Mouse (Mus musculus): ENCODE results near the gene Trim28. TPM values are rescaled to one million over a fixed set of nuclear protein-coding genes. Genes with fewer than 3 reads are reported as not detected.

Trim28 gene
- polyA plus RNA-seq, 1 experiment from 2014 or later: 396 TPM

- under 1% methylated on average over 81 of the region's 95 CpGs for WGBS
- H3K4me1 ChIP-seq: peaks cover 33% of the 10 kb centered on the region
- peaks cover 38% of the 10 kb centered on the region for H3K36me3 ChIP-seq (replicated peaks)
- no peaks in the 10 kb centered on the region for H3K27me3 ChIP-seq
- H3K4me3 ChIP-seq (replicated peaks): peak overlapping the region; percentile 97
- H3K9me3 ChIP-seq: no peaks in the 10 kb centered on the region
- H3K9ac ChIP-seq: peak overlapping the region; percentile 98
- peak overlapping the region; percentile 100 for H3K27ac ChIP-seq
- H3K4me2 ChIP-seq: peak overlapping the region; percentile 99
- ATAC-seq (ENCODE audit: low FRiP score): peak; percentile 87
Measured at GRCm38 (mm10) chr7:13023928-13024731, 25.2 kb downstream of the Trim28 start.

GRCm38 (mm10) chr7:13024805-13025204 is 25.9 kb downstream of the Trim28 start:
- Histone ChIP-seq H3K4me1 (peaks cover 33% of the 10 kb centered on the region), H3K4me2 (peak overlapping the region; percentile 99), H3K9me3 (no peaks in the 10 kb centered on the region), H3K27me3 (no peaks in the 10 kb centered on the region), H3K4me3 (replicated peaks) (peak overlapping the region; percentile 97), H3K36me3 (replicated peaks) (peaks cover 45% of the 10 kb centered on the region), H3K27ac (peak overlapping the region; percentile 100), H3K9ac (peak overlapping the region; percentile 98)
- peak; percentile 61 for ATAC-seq (ENCODE audit: low FRiP score)
- WGBS: 0% methylated on average over 37 of the region's 44 CpGs

DNA sequence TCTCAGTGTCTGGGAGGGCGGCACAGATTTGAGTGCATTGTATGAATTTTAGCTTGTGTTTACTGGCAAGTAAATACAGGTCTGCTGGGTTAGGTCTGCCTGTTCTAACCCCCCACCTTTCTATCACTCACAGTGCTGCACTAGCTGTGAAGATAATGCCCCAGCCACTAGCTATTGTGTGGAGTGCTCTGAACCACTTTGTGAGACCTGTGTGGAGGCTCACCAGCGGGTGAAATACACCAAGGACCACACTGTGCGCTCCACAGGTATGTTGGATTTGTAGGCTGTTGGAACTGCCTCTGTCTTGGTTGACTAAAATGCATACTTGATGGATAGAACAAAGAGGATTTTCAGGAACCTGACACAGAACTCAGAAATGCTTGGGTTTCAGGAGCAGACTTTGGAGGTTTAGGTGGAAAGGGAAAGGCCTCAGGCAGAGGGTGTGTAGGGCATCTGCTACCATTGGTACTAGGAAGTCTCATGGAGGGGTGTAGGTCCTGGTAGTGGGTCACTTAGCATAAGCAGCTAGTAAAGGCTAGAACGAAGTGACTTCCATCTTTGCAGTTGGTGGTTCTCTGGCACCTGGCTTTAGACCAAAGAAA is 26.7 kb downstream of the Trim28 start:
- Histone ChIP-seq H3K27ac (peak overlapping the region; percentile 100), H3K27me3 (no peaks in the 10 kb centered on the region), H3K36me3 (replicated peaks) (peaks cover 53% of the 10 kb centered on the region), H3K9me3 (no peaks in the 10 kb centered on the region), H3K4me3 (replicated peaks) (peak overlapping the region; percentile 97), H3K9ac (peak overlapping the region; percentile 98), H3K4me1 (peaks cover 33% of the 10 kb centered on the region), H3K4me2 (peak overlapping the region; percentile 99)
- WGBS: 35% methylated on average over 4 of the region's 4 CpGs
- ATAC-seq (ENCODE audit: low FRiP score): no peak

DNA sequence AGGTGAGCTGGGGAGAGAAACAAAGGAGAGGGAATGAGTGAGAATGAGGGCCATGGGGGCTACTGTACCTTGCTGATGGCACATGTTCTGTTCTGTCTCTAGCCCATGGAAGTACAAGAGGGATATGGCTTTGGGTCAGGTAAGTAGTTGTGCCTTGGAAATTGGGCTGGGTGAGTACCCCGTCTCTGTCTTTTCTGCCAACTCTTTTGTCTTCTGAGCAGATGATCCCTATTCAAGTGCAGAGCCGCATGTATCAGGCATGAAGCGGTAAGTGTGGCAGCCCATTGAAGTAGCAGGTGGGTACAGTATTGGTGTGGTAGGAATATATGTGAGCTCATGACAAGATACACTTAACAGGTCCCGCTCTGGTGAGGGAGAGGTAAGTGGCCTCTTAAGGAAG is 30.1 kb downstream of the Trim28 start:
- H3K4me3 ChIP-seq (replicated peaks): no peak overlapping the region
- H3K27me3 ChIP-seq: no peaks in the 10 kb centered on the region
- no peak overlapping the region for H3K9ac ChIP-seq
- no peaks in the 10 kb centered on the region for H3K9me3 ChIP-seq
- no peak overlapping the region for H3K27ac ChIP-seq
- H3K36me3 ChIP-seq (replicated peaks): peaks cover 83% of the 10 kb centered on the region
- ATAC-seq (ENCODE audit: low FRiP score): no peak
- H3K4me1 ChIP-seq: peaks cover 37% of the 10 kb centered on the region
- WGBS: 89% methylated on average over 4 of the region's 4 CpGs
- H3K4me2 ChIP-seq: no peak overlapping the region

DNA sequence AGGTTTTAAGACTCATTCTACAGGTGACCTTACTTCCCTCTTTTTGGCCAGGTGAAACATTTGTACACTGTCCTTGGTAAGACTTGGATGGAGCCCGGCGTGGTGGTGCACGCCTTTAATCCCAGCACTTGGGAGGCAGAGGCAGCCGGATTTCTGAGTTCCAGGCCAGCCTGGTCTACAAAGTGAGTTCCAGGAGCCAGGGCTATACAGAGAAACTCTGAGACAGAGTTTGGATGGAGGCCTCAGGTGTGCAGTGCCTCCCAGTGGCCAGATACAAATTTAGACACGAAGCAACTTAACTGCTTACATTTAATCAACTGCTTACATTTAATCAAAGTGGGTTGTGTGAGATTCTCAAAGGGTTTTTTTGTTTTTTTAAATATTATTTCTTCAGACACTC is 32.2 kb downstream of the Trim28 start:
- Histone ChIP-seq H3K9ac (no peak overlapping the region), H3K27me3 (no peaks in the 10 kb centered on the region), H3K4me2 (no peak overlapping the region), H3K4me1 (peaks cover 41% of the 10 kb centered on the region), H3K9me3 (no peaks in the 10 kb centered on the region), H3K27ac (no peak overlapping the region), H3K36me3 (replicated peaks) (peaks cover 86% of the 10 kb centered on the region), H3K4me3 (replicated peaks) (no peak overlapping the region)
- WGBS: 69% methylated on average over 5 of the region's 5 CpGs
- ATAC-seq (ENCODE audit: low FRiP score): no peak

DNA sequence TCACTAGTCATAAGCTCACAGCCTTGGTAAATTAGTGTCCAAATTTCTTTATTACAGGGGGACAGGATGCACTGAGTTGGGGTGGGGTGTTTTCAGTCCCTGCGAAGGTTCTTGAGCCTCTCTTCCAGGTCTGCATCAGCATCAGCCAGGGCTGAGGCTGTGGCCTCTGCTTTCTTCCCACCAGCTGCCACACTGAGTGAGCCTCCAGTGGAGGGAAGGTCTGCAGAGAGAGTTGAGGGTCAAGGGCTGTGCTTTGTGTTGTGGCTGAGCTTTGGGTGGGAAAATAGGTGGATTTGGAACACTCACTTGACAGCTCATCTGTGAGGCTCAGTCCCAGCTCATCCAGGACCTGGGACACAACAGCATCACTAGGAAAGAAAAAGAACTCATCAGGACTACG is 33.1 kb downstream of the Trim28 start:
- no peak for ATAC-seq (ENCODE audit: low FRiP score)
- Histone ChIP-seq H3K27me3 (no peaks in the 10 kb centered on the region), H3K4me3 (replicated peaks) (no peak overlapping the region), H3K4me2 (no peak overlapping the region), H3K27ac (no peak overlapping the region), H3K9ac (no peak overlapping the region), H3K4me1 (peaks cover 41% of the 10 kb centered on the region), H3K36me3 (replicated peaks) (peaks cover 83% of the 10 kb centered on the region), H3K9me3 (no peaks in the 10 kb centered on the region)
- 87% methylated on average over 2 of the region's 2 CpGs for WGBS

- WGBS: 94% methylated on average over 7 of the region's 7 CpGs
- Histone ChIP-seq H3K27me3 (no peaks in the 10 kb centered on the region), H3K9me3 (no peaks in the 10 kb centered on the region), H3K4me2 (no peak overlapping the region), H3K9ac (no peak overlapping the region), H3K4me1 (peaks cover 38% of the 10 kb centered on the region), H3K4me3 (replicated peaks) (no peak overlapping the region), H3K36me3 (replicated peaks) (peaks cover 77% of the 10 kb centered on the region), H3K27ac (no peak overlapping the region)
- no peak for ATAC-seq (ENCODE audit: low FRiP score)
Measured at GRCm38 (mm10) chr7:13032541-13032940, 33.6 kb downstream of the Trim28 start.

DNA sequence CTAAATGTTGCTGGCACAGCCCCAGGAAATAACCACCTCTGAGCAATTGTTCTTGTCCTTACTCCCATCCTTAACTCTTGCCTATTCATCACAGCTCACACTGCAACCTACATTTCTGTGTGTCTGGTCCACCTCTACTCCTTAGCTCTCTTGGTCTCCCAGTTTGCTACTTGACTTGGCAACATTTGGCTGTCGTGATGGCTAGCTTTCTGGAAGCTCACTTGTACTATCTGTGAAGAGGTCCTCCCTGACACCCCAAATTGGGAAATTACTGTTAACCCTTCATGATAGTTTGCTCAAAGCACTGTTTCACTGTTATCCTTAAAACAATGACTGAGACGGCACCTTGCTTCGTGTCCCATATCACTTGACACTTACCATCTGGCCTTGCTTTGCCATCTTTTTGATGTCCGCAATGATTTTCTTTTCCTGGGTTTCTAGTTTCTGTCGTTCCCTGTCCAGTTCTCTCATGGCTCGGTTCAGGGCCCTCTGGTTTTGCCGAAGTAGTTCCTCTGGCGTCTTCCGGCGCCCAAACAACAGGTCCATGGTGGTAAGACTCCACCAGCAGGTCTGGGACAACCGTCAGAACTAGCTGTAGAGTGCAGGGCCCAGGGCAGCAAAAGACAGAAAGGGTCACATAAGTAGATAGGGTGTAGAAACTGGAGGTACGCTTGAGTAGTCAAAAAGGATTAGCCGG is 34.7 kb downstream of the Trim28 start:
- Histone ChIP-seq H3K9me3 (no peaks in the 10 kb centered on the region), H3K36me3 (replicated peaks) (peaks cover 67% of the 10 kb centered on the region), H3K4me2 (peak overlapping the region; percentile 85), H3K4me3 (replicated peaks) (peak overlapping the region; percentile 61), H3K27me3 (no peaks in the 10 kb centered on the region), H3K9ac (peak overlapping the region; percentile 74), H3K27ac (peak overlapping the region; percentile 91), H3K4me1 (peaks cover 38% of the 10 kb centered on the region)
- WGBS: 52% methylated on average over 13 of the region's 13 CpGs
- ATAC-seq (ENCODE audit: low FRiP score): no peak

- peak within 1 kb of the TSS; percentile 61 for H3K4me3 ChIP-seq (replicated peaks)
- under 1% methylated on average over 45 of the region's 45 CpGs for WGBS
- H3K9me3 ChIP-seq: no peaks in the 10 kb centered on the region
- H3K27ac ChIP-seq: peak within 1 kb of the TSS; percentile 91
- H3K36me3 ChIP-seq (replicated peaks): peaks cover 59% of the 10 kb centered on the region
- peaks cover 46% of the 10 kb centered on the region for H3K4me1 ChIP-seq
- H3K9ac ChIP-seq: peak within 1 kb of the TSS; percentile 74
- H3K27me3 ChIP-seq: no peaks in the 10 kb centered on the region
- peak within 1 kb of the TSS; percentile 85 for H3K4me2 ChIP-seq
- ATAC-seq (ENCODE audit: low FRiP score): peak; percentile 83
Measured at GRCm38 (mm10) chr7:13034148-13034977, 35.4 kb downstream of the Trim28 start, which contains the start of gene Chmp2a. Gene Chmp2a (minus strand): TSS chr7:13034807.

GRCm38 (mm10) chr7:13035211-13035855 is 36.4 kb downstream of the Trim28 start:
- Histone ChIP-seq H3K4me3 (replicated peaks) (peak overlapping the region; percentile 61), H3K4me2 (peak overlapping the region; percentile 85; the same call in 1 of the 2 replicates), H3K9me3 (no peaks in the 10 kb centered on the region), H3K27ac (peak overlapping the region; percentile 91), H3K27me3 (no peaks in the 10 kb centered on the region), H3K9ac (peak overlapping the region; percentile 74; the same call in 1 of the 2 replicates), H3K36me3 (replicated peaks) (peaks cover 49% of the 10 kb centered on the region), H3K4me1 (peaks cover 47% of the 10 kb centered on the region)
- WGBS: 85% methylated on average over 17 of the region's 17 CpGs
- no peak for ATAC-seq (ENCODE audit: low FRiP score)

GRCm38 (mm10) chr7:13036806-13037205 is 37.9 kb downstream of the Trim28 start:
- peak overlapping the region; percentile 91 for H3K4me2 ChIP-seq
- peaks cover 35% of the 10 kb centered on the region for H3K36me3 ChIP-seq (replicated peaks)
- peaks cover 47% of the 10 kb centered on the region for H3K4me1 ChIP-seq
- ATAC-seq (ENCODE audit: low FRiP score): no peak
- H3K27me3 ChIP-seq: peaks cover 13% of the 10 kb centered on the region
- peak overlapping the region; percentile 97 for H3K9ac ChIP-seq
- H3K4me3 ChIP-seq (replicated peaks): peak overlapping the region; percentile 78
- no peaks in the 10 kb centered on the region for H3K9me3 ChIP-seq
- H3K27ac ChIP-seq: peak overlapping the region; percentile 100; the same call in 1 of the 2 replicates
- 46% methylated on average over 4 of the region's 4 CpGs for WGBS

Data from forebrain, embryonic 12.5 days (tissue).